Mouse (Mus musculus): Measurements from ENCODE around the gene Irs1. TPM values are rescaled to one million over a fixed set of nuclear protein-coding genes. Genes with fewer than 3 reads are reported as not detected.

The Irs1 gene
- total RNA-seq, 2 experiments from 2014 or later, result 18.2 to 21.4 TPM

Other genes with a start within 250 kb of the Irs1 start
- not detected for gene Gm9747, start 58.3 kb downstream of the Irs1 start, total RNA-seq (2021)
- 1 to 10 TPM; 7.7 to 7.8 TPM for gene Rhbdd1, start 25.0 kb upstream of the Irs1 start, total RNA-seq (2021)

Measured in layer of hippocampus, postnatal 36 days (tissue).